Mouse (Mus musculus): ENCODE data around the gene Akt1s1. TPM values are rescaled to one million over a fixed set of nuclear protein-coding genes. Genes with fewer than 3 reads are reported as not detected.

The Akt1s1 gene
- total RNA-seq (2012; rRNA removed) = 21.7 and 24.2 TPM in 2 replicates
- 8.5 and 9.5 TPM in 2 replicates for total RNA-seq (2014; rRNA removed)
- polyA plus RNA-seq (2012; ENCODE audit: insufficient read length, low read depth) = 23.3 and 23.4 TPM in 2 replicates

DNA sequence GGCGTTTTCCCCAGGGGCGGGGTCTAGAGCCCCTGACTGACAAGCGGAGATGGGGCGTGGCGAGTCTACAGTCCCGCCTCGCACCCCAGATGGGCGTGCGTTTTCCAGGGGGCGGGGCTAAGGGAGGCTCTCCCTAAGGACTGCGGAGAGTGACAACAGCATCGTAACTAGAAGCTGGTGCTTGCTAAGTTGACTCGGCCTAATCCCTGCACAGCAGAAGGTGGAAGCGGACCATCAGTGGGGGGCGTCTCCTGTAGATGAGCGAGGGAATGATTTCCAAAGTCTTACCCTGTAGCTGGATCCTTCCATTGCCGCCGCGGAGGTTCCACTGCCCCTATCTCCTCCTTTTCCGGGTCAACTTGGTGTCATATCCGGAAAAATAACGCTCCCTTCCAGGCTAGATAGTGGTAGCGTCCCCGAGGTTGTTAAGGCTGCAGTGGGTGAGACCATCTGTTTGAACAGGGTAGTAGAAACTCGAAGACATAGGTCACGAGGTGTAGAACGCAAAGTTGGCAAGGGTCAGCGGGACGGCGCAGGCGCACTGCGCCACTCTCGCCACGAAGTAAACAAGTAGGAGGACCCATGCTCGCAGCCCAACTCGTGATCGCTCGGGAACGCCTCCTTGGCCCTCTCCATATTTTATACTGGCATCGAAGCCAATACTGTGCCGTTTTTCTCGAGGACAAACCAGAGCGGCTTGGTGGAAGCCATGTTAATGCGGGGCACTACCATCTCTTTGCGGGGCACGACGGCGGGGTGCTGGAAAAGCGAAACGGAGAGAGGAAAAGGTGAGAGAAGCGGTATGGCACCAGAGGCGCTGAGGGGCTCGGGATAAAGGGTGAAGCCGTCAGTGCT lies at the start of gene Akt1s1, which contains the start of gene Tbc1d17:
TSS of gene Akt1s1 (plus strand) at position 431 of the 855 bp plus-strand sequence.
TSS of gene Tbc1d17 (minus strand) at position 519 of the 855 bp plus-strand sequence.
- Histone ChIP-seq H3K4me3 (replicated peaks in 1 of 3; ENCODE audit: low read depth in 2 of 3, low read length in 2 of 3, poor library complexity in 1 of 3) (peak within 1 kb of the TSS; percentile 81 to 98 (median 93)), H3K27ac (ENCODE audit: insufficient read depth, low read depth) (peak within 1 kb of the TSS; percentile 94), H3K27me3 (replicated peaks) (no peaks in the 10 kb centered on the region), H3K4me1 (ENCODE audit: control insufficient read depth in 1 of 2, insufficient read depth in 2 of 2) (peaks cover 14 to 48% of the 10 kb centered on the region in 2 experiments), H3K36me3 (replicated peaks in 1 of 2; ENCODE audit: control insufficient read depth in 1 of 2, insufficient read depth in 1 of 2, low read length in 1 of 2) (peaks cover 39 to 61% of the 10 kb centered on the region in 2 experiments), H3K9ac (ENCODE audit: insufficient read depth, low read depth) (peak within 1 kb of the TSS; percentile 97), H3K79me2 (replicated peaks; ENCODE audit: control insufficient read depth, extremely low read depth, insufficient read depth, poor library complexity, severe bottlenecking) (peaks cover 28% of the 10 kb centered on the region), H3K9me3 (replicated peaks; ENCODE audit: low read length) (no peaks in the 10 kb centered on the region), H3K4me2 (ENCODE audit: insufficient read depth, low read depth, poor library complexity, severe bottlenecking) (peak within 1 kb of the TSS; percentile 79)
- DNase-seq (ENCODE audit: extremely low read depth) = peak; percentile 99
- dilution Hi-C loops (cut with MboI; ENCODE audit: extremely low pct_ligation_motif_present, extremely low pct_unique_long_range_greater_than_20kb, low sequenced_read_pairs) = no loop called here
- in situ Hi-C loops (cut with MboI; ENCODE audit: low pct_ligation_motif_present, low pct_unique_long_range_greater_than_20kb, low sequenced_read_pairs) = no loop called here
- TF ChIP-seq UBTF (IDR thresholded peaks at IDR 0.05; ENCODE audit: low read depth, low read length) (peak; percentile 22; the same call in 1 of the 2 replicates), HCFC1 (IDR thresholded peaks at IDR 0.05; ENCODE audit: low read depth, low read length) (peak; percentile 86), EP300 (IDR thresholded peaks at IDR 0.05; ENCODE audit: low read length) (peak; percentile 45), KAT2A (IDR thresholded peaks at IDR 0.05; ENCODE audit: insufficient replicate concordance, low read length) (peak; percentile 90; the same call in 1 of the 2 replicates), MAX (IDR thresholded peaks at IDR 0.05; ENCODE audit: low read length) (peak; percentile 97), IRF4 (IDR thresholded peaks at IDR 0.05; ENCODE audit: low read depth, low read length) (peak; percentile 70), ETS1 (conservative IDR thresholded peaks at IDR 0.05; ENCODE audit: low read depth, low read length) (peak; percentile 65), RAD21 (IDR thresholded peaks at IDR 0.05; ENCODE audit: low read depth, low read length) (no peak), CTCF (conservative IDR thresholded peaks at IDR 0.05 in 1 of 2, IDR thresholded peaks at IDR 0.05 in 1 of 2; ENCODE audit: low read depth in 2 of 2, low read length in 2 of 2) (no peak), ZKSCAN1 (IDR thresholded peaks at IDR 0.05; ENCODE audit: borderline replicate concordance, low read depth, low read length) (no peak), USF2 (conservative IDR thresholded peaks at IDR 0.05; ENCODE audit: low read depth, low read length) (peak; percentile 87), PAX5 (IDR thresholded peaks at IDR 0.05; ENCODE audit: low read length) (no peak), MXI1 (IDR thresholded peaks at IDR 0.05; ENCODE audit: low read depth, low read length) (0 out of 2 replicates have a peak, but pooled peaks have one; percentile 53), POLR2AphosphoS2 (IDR thresholded peaks at IDR 0.05; ENCODE audit: low read depth, low read length) (no peak), ZC3H11A (IDR thresholded peaks at IDR 0.05; ENCODE audit: low read depth, low read length) (no peak), SMC3 (IDR thresholded peaks at IDR 0.05; ENCODE audit: low read depth, low read length) (no peak), NRF1 (IDR thresholded peaks at IDR 0.05; ENCODE audit: low read depth, low read length) (peak; percentile 86), MEF2A (IDR thresholded peaks at IDR 0.05; ENCODE audit: borderline replicate concordance, low read depth, low read length) (peak; percentile 40), JUN (IDR thresholded peaks at IDR 0.05; ENCODE audit: insufficient read depth, low read depth, low read length) (0 out of 2 replicates have a peak, but pooled peaks have one; percentile 15), MAFK (IDR thresholded peaks at IDR 0.05; ENCODE audit: insufficient replicate concordance, low read length) (peak; percentile 30; the same call in 1 of the 2 replicates), GABPA (IDR thresholded peaks at IDR 0.05; ENCODE audit: insufficient replicate concordance, low read depth, low read length) (peak; percentile 17; the same call in 1 of the 2 replicates), ELF1 (IDR thresholded peaks at IDR 0.05; ENCODE audit: low read depth, low read length) (peak; percentile 81), TCF12 (IDR thresholded peaks at IDR 0.05; ENCODE audit: low read depth, low read length) (peak; percentile 68), CHD2 (IDR thresholded peaks at IDR 0.05; ENCODE audit: low read length) (peak; percentile 85; the same call in 1 of the 2 replicates), SIN3A (IDR thresholded peaks at IDR 0.05; ENCODE audit: low read length) (peak; percentile 91), ZMIZ1 (IDR thresholded peaks at IDR 0.05; ENCODE audit: low read depth, low read length) (peak; percentile 76; the same call in 1 of the 2 replicates), MAZ (IDR thresholded peaks at IDR 0.05; ENCODE audit: low read depth, low read length) (peak; percentile 92), E2F4 (IDR thresholded peaks at IDR 0.05; ENCODE audit: insufficient replicate concordance, low read depth, low read length) (peak; percentile 79; the same call in 1 of the 2 replicates), NELFE (IDR thresholded peaks at IDR 0.05; ENCODE audit: low read depth, low read length) (peak; percentile 60; the same call in 1 of the 2 replicates), BHLHE40 (IDR thresholded peaks at IDR 0.05; ENCODE audit: low read depth, low read length) (peak; percentile 93), RCOR1 (conservative IDR thresholded peaks at IDR 0.05; ENCODE audit: low read depth, low read length) (peak; percentile 99), USF1 (IDR thresholded peaks at IDR 0.05; ENCODE audit: low read depth, low read length) (peak; percentile 91), JUND (conservative IDR thresholded peaks at IDR 0.05; ENCODE audit: low read depth, low read length) (0 out of 2 replicates have a peak, but pooled peaks have one; percentile 27), POLR2A (IDR thresholded peaks at IDR 0.05; ENCODE audit: low read depth, low read length) (peak; percentile 50; the same call in 1 of the 2 replicates), MYC (IDR thresholded peaks at IDR 0.05; ENCODE audit: low read depth, low read length) (peak; percentile 84), TBP (conservative IDR thresholded peaks at IDR 0.05; ENCODE audit: low read depth, low read length) (no peak), CHD1 (IDR thresholded peaks at IDR 0.05; ENCODE audit: low read depth, low read length) (peak; percentile 99)

Data from CH12.LX (cell line).